Mouse (Mus musculus): ENCODE data around the gene Fbxl4. TPM values are rescaled to one million over a fixed set of nuclear protein-coding genes. Genes with fewer than 3 reads are reported as not detected.
"Not testable (repeated sequence)": the region's sequence is repeated elsewhere in the genome, so short reads cannot be mapped to it uniquely, and the experiment has no call there.

Gene Fbxl4
- polyA plus RNA-seq (2015; fragmentation: Nextera tagmentation; extraction: Ambion mirVana) = 11.4 and 11.9 TPM in 2 replicates

DNA sequence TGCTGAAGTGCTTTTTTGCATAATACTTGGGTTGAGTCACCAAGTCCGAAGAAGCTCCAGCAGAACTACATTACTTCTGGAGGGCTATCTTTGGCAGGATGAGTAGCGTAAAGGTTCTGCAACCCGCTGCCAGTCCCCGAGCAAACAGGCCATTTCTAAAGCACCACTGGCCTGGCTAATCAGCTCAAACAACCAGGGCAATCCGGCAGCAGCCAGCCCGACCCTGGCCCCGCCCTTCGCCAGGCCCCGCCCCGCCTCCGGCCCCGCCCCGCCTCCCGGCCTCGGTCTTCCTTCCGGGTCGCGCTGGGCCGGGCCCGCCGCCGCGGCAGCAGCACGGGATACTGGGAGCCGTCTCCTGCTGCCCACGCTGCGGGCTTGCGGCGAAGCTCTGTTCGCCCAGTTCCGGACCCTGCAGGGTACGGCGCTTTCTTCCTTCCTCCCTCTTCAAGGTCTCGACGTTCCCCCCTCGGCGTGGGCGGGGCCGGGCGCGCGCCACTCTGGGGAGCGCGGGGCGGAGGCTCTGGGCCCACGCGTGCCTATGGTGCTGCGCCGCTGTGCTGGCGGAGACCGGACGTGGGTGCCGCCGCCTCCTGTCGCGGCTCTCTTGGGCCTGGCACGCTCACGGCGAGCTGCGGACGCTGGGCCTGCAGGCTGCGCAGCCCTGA lies at the start of gene Fbxl4:
Gene Fbxl4, plus strand, starts transcription at position 278 of the 665 bp plus-strand sequence.
- peak within 1 kb of the TSS; percentile 73 for H3K4me3 ChIP-seq
- H3K9ac ChIP-seq (replicated peaks) = peak within 1 kb of the TSS; percentile 84
- H3K4me1 ChIP-seq = peaks cover 13% of the 10 kb centered on the region
- peak within 1 kb of the TSS; percentile 88 for H3K27ac ChIP-seq (replicated peaks)
- H3K36me3 ChIP-seq = no peaks in the 10 kb centered on the region
- peak within 1 kb of the TSS; percentile 52 for H3K4me2 ChIP-seq (replicated peaks)
- WGBS = under 1% methylated on average over 49 of the region's 62 CpGs
- H3K9me3 ChIP-seq = no peaks in the 10 kb centered on the region
- no peaks in the 10 kb centered on the region for H3K27me3 ChIP-seq
- ATAC-seq (replicated peaks) = peak; percentile 97

DNA sequence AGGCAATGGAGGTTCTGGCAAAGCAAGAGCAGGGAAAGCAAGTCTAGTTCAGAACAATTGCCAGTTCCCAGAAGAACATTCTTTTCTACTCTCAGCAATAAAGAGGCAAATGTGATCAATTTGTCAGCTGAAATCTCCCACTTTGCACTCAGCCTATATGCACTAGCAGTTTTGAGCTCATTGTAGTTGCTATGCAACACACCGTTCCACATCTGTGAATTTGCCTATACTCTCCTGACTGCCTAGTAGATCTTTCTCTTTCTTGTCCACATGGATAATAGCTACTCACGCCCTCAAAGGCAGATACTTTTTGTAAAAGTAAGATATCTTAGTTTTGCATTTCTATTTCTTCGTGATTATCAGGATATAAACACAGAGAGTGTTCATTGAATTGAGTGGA lies 42.8 kb upstream of the Fbxl4 start:
- Histone ChIP-seq H3K9me3 (no peaks in the 10 kb centered on the region), H3K4me3 (no peak overlapping the region), H3K4me2 (replicated peaks) (no peak overlapping the region), H3K4me1 (no peaks in the 10 kb centered on the region), H3K36me3 (no peaks in the 10 kb centered on the region), H3K27ac (replicated peaks) (no peak overlapping the region), H3K9ac (replicated peaks) (no peak overlapping the region), H3K27me3 (no peaks in the 10 kb centered on the region)
- ATAC-seq (replicated peaks) = no peak
- 93% methylated on average over 3 of the region's 3 CpGs for WGBS

GRCm38 (mm10) chr4:22342816-22343573 lies 14.3 kb upstream of the Fbxl4 start:
- Histone ChIP-seq H3K4me3 (no peak overlapping the region), H3K27ac (replicated peaks) (no peak overlapping the region), H3K4me2 (replicated peaks) (no peak overlapping the region), H3K36me3 (no peaks in the 10 kb centered on the region), H3K4me1 (no peaks in the 10 kb centered on the region), H3K27me3 (no peaks in the 10 kb centered on the region), H3K9me3 (no peaks in the 10 kb centered on the region), H3K9ac (replicated peaks) (no peak overlapping the region)
- 0 out of 2 replicates have a peak, but pooled peaks have one; percentile 58 for ATAC-seq (replicated peaks)
- 50% methylated on average over 8 of the region's 8 CpGs for whole genome bisulfite sequencing

- ATAC-seq (replicated peaks); H3K27ac ChIP-seq (replicated peaks); H3K4me2 ChIP-seq (replicated peaks); H3K4me3 ChIP-seq; H3K4me1 ChIP-seq; H3K9ac ChIP-seq (replicated peaks); H3K27me3 ChIP-seq; H3K36me3 ChIP-seq; H3K9me3 ChIP-seq: not testable (repeated sequence)
- WGBS = 93% methylated on average over 4 of the region's 4 CpGs
Measured at GRCm38 (mm10) chr4:22349086-22349485, 8.3 kb upstream of the Fbxl4 start.

DNA sequence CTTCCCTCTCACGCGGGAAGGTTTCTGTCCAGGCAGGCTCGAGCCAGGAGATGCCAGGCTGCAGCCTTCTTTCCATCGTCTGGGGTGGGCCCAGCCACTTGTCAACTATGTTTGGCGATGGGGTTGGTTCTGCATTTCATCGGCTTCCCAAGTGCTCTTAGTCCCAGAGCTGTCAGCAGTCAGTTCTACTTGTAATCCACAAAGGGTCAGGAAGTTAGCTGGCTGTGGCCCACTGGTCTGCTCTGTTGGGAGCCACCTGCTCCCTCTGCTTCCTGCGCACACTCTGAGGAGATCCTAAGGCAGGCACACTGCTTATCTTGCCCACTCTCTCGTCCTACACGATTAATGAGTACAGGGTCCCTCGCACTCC lies 573 bp downstream of the Fbxl4 start:
- peak overlapping the region; percentile 88 for H3K27ac ChIP-seq (replicated peaks)
- peak overlapping the region; percentile 73 for H3K4me3 ChIP-seq
- no peaks in the 10 kb centered on the region for H3K36me3 ChIP-seq
- peak overlapping the region; percentile 52 for H3K4me2 ChIP-seq (replicated peaks)
- ATAC-seq (replicated peaks) = peak; percentile 49
- 9% methylated on average over 10 of the region's 10 CpGs for WGBS
- no peaks in the 10 kb centered on the region for H3K27me3 ChIP-seq
- no peaks in the 10 kb centered on the region for H3K9me3 ChIP-seq
- H3K9ac ChIP-seq (replicated peaks) = peak overlapping the region; percentile 84
- H3K4me1 ChIP-seq = peaks cover 13% of the 10 kb centered on the region

GRCm38 (mm10) chr4:22358487-22358886 lies 1.1 kb downstream of the Fbxl4 start:
- Histone ChIP-seq H3K9me3 (no peaks in the 10 kb centered on the region), H3K27ac (replicated peaks) (no peak overlapping the region; the same call in 1 of the 2 replicates), H3K4me3 (peak overlapping the region; percentile 73; the same call in 1 of the 2 replicates), H3K4me1 (peaks cover 13% of the 10 kb centered on the region), H3K9ac (replicated peaks) (peak overlapping the region; percentile 84; the same call in 1 of the 2 replicates), H3K4me2 (replicated peaks) (peak overlapping the region; percentile 52), H3K27me3 (no peaks in the 10 kb centered on the region), H3K36me3 (no peaks in the 10 kb centered on the region)
- WGBS = 87% methylated on average over 10 of the region's 10 CpGs
- ATAC-seq (replicated peaks) = no peak

DNA sequence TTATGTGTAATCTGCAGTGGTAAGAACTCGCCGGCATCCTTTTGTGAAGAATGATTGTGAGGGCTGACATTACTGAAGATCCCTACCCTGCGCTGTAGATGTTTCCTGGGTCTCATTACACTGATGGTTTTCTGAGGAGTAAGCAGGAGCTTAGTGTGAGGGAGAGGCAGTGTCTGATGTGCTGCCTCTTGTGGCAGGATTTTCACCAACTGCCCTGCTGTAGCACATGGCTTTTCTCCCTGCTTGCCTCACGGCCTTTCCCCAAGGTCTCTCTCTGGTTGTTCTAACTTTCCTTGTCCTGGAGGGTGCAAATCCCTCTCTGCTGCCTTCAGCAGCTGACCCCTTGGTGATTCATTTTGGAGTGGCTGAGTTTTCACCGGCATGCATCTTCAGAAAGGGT lies 10.0 kb downstream of the Fbxl4 start:
- no peak overlapping the region for H3K4me3 ChIP-seq
- peak; percentile 51; the same call in 1 of the 2 replicates for ATAC-seq (replicated peaks)
- H3K9ac ChIP-seq (replicated peaks) = no peak overlapping the region
- H3K9me3 ChIP-seq = no peaks in the 10 kb centered on the region
- WGBS = 56% methylated on average over 5 of the region's 5 CpGs
- H3K4me1 ChIP-seq = no peaks in the 10 kb centered on the region
- H3K36me3 ChIP-seq = no peaks in the 10 kb centered on the region
- no peak overlapping the region for H3K27ac ChIP-seq (replicated peaks)
- H3K4me2 ChIP-seq (replicated peaks) = no peak overlapping the region
- no peaks in the 10 kb centered on the region for H3K27me3 ChIP-seq

GRCm38 (mm10) chr4:22378516-22378915 lies 21.2 kb downstream of the Fbxl4 start:
- Histone ChIP-seq H3K9me3 (no peaks in the 10 kb centered on the region), H3K36me3 (0 out of 2 replicates have a peak, but pooled peaks cover 1% of the 10 kb centered on the region), H3K27me3 (no peaks in the 10 kb centered on the region), H3K4me2 (replicated peaks) (no peak overlapping the region), H3K27ac (replicated peaks) (no peak overlapping the region), H3K4me3 (no peak overlapping the region), H3K9ac (replicated peaks) (no peak overlapping the region), H3K4me1 (no peaks in the 10 kb centered on the region)
- 41% methylated on average over 1 of the region's 1 CpGs for WGBS
- no peak for ATAC-seq (replicated peaks)

GRCm38 (mm10) chr4:22380646-22381045 lies 23.3 kb downstream of the Fbxl4 start:
- WGBS = 83% methylated on average over 6 of the region's 6 CpGs
- no peak overlapping the region for H3K9ac ChIP-seq (replicated peaks)
- no peak overlapping the region for H3K4me3 ChIP-seq
- 0 out of 2 replicates have a peak, but pooled peaks cover 3% of the 10 kb centered on the region for H3K36me3 ChIP-seq
- no peak for ATAC-seq (replicated peaks)
- no peak overlapping the region for H3K4me2 ChIP-seq (replicated peaks)
- H3K9me3 ChIP-seq = no peaks in the 10 kb centered on the region
- H3K4me1 ChIP-seq = no peaks in the 10 kb centered on the region
- no peaks in the 10 kb centered on the region for H3K27me3 ChIP-seq
- no peak overlapping the region for H3K27ac ChIP-seq (replicated peaks)

DNA sequence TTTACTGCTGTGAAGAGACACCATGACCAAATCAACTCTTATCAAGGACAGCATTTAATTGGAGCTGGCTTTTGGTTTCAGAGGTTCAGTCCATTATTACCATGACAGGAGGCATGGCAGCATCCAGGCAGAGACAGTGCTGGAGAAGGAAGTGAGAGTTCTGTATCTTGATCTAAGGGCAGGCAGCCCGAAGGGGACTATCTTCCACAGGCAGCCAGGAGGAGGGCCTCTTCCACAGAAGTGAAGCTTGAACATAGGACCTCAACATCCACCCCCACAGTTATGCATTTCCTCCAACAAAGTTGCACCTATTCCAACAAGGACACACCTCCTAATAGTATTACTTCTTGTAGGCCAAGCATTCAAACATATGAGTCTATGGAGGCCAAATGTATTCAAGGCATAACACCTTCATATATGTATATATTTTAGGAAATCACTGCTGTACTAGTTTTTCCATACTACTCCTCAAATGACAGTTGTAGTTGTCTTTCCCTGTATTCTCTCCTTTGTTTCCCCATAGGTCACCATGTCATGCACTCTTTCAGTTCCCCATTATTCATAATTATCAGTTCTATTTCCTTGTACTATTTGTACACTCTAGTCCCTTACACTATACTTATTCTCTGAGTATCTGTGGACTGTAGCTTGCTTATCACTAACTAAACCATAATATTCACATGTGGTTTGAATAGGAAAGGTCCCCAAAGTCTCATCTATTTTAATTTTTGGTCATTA lies 26.4 kb downstream of the Fbxl4 start:
- Histone ChIP-seq H3K36me3 (0 out of 2 replicates have a peak, but pooled peaks cover 3% of the 10 kb centered on the region), H3K4me3 (no peak overlapping the region), H3K9me3 (no peaks in the 10 kb centered on the region), H3K9ac (replicated peaks) (no peak overlapping the region), H3K4me1 (no peaks in the 10 kb centered on the region), H3K27me3 (no peaks in the 10 kb centered on the region), H3K4me2 (replicated peaks) (no peak overlapping the region), H3K27ac (replicated peaks) (no peak overlapping the region)
- WGBS = 89% methylated on average over 1 of the region's 1 CpGs
- ATAC-seq (replicated peaks) = no peak

DNA sequence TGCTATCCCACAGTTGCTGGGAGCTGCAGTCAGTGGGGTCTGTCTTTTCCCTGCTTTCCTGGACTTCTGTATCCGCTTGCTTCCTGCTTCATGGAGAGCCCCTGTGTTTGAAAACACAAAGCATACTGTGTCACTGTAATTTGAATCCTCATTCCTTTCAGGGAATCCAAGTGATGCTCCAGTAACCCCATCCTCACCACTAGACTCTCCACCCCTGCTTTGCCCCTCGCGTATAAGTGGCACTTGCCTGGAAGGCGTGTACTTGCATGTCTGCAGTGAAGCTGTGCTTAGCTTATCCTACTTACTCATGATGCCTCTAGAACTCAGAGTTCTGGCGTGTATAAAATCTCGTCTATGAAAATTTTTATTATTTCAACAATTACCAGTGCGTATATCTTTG lies 32.7 kb downstream of the Fbxl4 start:
- Histone ChIP-seq H3K27me3 (no peaks in the 10 kb centered on the region), H3K4me1 (peaks cover 12% of the 10 kb centered on the region; the same call in 1 of the 2 replicates), H3K36me3 (no peaks in the 10 kb centered on the region), H3K27ac (replicated peaks) (no peak overlapping the region), H3K4me2 (replicated peaks) (no peak overlapping the region), H3K9ac (replicated peaks) (no peak overlapping the region), H3K9me3 (no peaks in the 10 kb centered on the region), H3K4me3 (no peak overlapping the region)
- ATAC-seq (replicated peaks) = no peak
- WGBS = 63% methylated on average over 7 of the region's 7 CpGs
